Mouse (Mus musculus): ENCODE results near the gene Hdac4. TPM values are rescaled to one million over a fixed set of nuclear protein-coding genes. Genes with fewer than 3 reads are reported as not detected.

The Hdac4 gene
- polyA plus RNA-seq, 1 experiment from 2014 or later = 15.0 TPM

DNA sequence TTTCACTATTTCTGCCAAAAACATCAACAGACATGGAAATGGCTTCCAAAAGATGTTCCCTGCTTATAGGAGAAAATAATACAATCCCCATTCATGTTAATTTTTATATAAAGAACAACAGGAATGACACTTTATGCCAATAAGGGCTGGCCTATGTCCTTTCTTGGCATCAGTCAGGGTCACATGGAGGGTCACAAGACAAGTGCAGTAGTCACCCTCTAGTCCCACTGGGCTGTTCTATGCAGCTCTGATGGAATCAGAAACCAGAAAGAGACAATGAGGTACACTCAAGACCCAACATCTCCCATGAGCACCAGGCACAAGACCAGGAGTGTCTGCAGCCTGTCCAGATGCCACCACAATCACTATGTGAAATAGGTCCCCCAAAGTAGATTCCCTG lies 91.5 kb downstream of the Hdac4 start:
- DNase-seq (ENCODE audit: low spot score) (no peak), ATAC-seq (replicated peaks; ENCODE audit: low FRiP score, low TSS enrichment, low read depth) (no peak)
- H3K9me3 ChIP-seq (ENCODE audit: control insufficient read depth, low read length) = no peaks in the 10 kb centered on the region
- H3K4me3 ChIP-seq (ENCODE audit: low read depth, low read length) = no peak overlapping the region
- no peak overlapping the region for H3K9ac ChIP-seq (ENCODE audit: low read length)
- H3K4me1 ChIP-seq (replicated peaks; ENCODE audit: control insufficient read depth, insufficient read depth, low read length) = 0 out of 2 replicates have a peak, but pooled peaks cover 4% of the 10 kb centered on the region
- no peak overlapping the region for H3K27ac ChIP-seq (ENCODE audit: low read depth)
- H3K36me3 ChIP-seq (ENCODE audit: control insufficient read depth, insufficient read depth, low read length) = no peaks in the 10 kb centered on the region
- H3K27me3 ChIP-seq (replicated peaks; ENCODE audit: control insufficient read depth, insufficient read depth, low read length) = no peaks in the 10 kb centered on the region
- no peak overlapping the region for H3K4me2 ChIP-seq (ENCODE audit: low read length)

DNA sequence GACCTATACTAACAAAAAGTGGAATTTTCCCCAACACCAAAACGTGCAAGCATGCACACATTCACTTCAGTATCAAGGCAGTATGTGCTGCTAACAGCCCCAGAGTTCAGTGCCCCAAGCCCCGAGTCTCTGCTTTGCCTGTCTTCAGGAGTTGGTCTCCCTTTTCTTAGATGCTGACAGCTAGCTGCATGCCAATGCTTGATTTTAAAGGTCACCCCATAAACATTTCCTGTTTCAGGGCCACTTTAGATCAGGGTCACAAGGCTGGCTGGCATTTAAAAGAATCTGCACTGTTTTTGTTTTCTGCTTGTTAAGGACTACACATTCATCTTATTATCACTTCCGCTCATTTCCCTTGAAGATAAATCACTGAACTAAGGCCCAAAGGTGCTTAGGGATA lies 92.1 kb downstream of the Hdac4 start:
- ATAC-seq (replicated peaks; ENCODE audit: low FRiP score, low TSS enrichment, low read depth) = no peak
- WGBS = 63% methylated on average over 3 of the region's 3 CpGs

DNA sequence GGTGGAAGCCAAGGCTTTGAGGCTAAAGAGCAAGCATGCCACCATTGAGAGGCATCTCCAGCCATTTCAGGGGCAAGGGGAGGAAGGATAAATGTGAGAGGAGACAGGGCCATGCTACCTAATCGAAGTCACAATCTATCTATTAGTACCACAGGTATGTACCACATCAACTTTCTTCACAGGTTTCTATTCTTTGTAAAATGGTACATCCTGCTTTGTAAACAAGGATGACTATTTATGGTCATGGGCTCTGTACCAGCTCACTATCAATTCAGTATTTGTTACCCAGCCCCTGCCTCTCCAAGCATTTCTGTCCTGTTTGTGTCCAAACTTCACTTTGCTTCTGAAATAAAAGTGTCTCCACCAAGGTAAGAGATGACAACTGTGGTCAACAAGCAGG lies 92.7 kb downstream of the Hdac4 start:
- Histone ChIP-seq H3K4me3 (ENCODE audit: low read depth, low read length) (no peak overlapping the region), H3K4me1 (replicated peaks; ENCODE audit: control insufficient read depth, insufficient read depth, low read length) (0 out of 2 replicates have a peak, but pooled peaks cover 4% of the 10 kb centered on the region), H3K36me3 (ENCODE audit: control insufficient read depth, insufficient read depth, low read length) (no peaks in the 10 kb centered on the region), H3K9ac (ENCODE audit: low read length) (no peak overlapping the region), H3K9me3 (ENCODE audit: control insufficient read depth, low read length) (no peaks in the 10 kb centered on the region), H3K4me2 (ENCODE audit: low read length) (no peak overlapping the region), H3K27me3 (replicated peaks; ENCODE audit: control insufficient read depth, insufficient read depth, low read length) (no peaks in the 10 kb centered on the region), H3K27ac (ENCODE audit: low read depth) (no peak overlapping the region)
- 90% methylated on average over 1 of the region's 1 CpGs for WGBS
- ATAC-seq (replicated peaks; ENCODE audit: low FRiP score, low TSS enrichment, low read depth) (no peak), DNase-seq (ENCODE audit: low spot score) (no peak)

More for the DNA sequence above, 92.1 kb downstream of the Hdac4 start:
- Histone ChIP-seq H3K27ac (ENCODE audit: low read depth) (no peak overlapping the region), H3K4me1 (replicated peaks; ENCODE audit: control insufficient read depth, insufficient read depth, low read length) (0 out of 2 replicates have a peak, but pooled peaks cover 4% of the 10 kb centered on the region), H3K36me3 (ENCODE audit: control insufficient read depth, insufficient read depth, low read length) (no peaks in the 10 kb centered on the region), H3K9me3 (ENCODE audit: control insufficient read depth, low read length) (no peaks in the 10 kb centered on the region), H3K4me3 (ENCODE audit: low read depth, low read length) (no peak overlapping the region), H3K9ac (ENCODE audit: low read length) (no peak overlapping the region), H3K27me3 (replicated peaks; ENCODE audit: control insufficient read depth, insufficient read depth, low read length) (no peaks in the 10 kb centered on the region), H3K4me2 (ENCODE audit: low read length) (no peak overlapping the region)
- DNase-seq (ENCODE audit: low spot score) = no peak

DNA sequence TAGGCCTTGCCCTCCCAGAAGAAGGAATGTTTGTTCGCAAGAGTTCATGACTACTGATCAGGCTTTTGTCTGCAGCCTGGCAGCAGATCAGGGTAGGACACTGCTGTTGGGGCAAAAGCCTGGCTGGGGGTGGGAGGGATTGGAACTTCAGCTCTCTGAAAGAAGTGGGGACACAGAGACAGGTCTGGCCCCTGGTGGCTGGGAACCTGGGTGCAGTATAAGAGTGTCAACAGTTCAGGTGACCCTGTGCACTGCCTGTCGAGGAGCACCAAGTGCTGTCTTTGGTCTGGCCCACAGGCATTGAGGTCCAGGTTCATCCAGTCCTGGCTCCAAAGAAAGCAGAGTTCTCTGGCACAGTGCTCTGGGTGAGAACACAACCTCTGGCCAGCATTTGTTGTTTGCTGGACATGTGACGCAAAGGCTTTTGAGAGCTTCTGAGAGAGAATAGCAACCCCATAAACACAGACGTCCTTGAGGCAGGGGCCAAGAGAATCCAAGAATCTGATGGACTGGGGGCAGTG lies 95.1 kb downstream of the Hdac4 start:
- no peaks in the 10 kb centered on the region for H3K36me3 ChIP-seq (ENCODE audit: control insufficient read depth, insufficient read depth, low read length)

DNA sequence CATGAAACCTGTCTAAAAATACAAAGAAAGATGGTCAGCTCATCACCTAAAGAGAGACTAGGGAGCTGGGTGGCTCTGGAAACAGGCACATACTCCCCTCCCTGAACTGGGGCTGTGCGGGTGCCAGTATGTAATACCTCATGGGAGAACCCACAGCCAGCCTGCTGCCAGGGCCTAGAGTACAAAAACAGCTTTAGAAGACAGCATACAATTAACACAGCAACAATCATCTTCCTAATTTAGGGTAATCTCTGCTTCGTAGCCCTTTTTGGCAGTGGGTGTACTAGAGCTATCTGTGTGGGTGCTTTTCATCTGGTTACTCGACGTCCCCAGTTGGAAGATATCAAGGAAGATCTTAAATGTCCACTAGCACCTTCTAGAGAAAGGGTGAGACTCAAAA lies 95.5 kb downstream of the Hdac4 start:
- Histone ChIP-seq H3K9me3 (ENCODE audit: control insufficient read depth, low read length) (no peaks in the 10 kb centered on the region), H3K4me2 (ENCODE audit: low read length) (no peak overlapping the region), H3K4me3 (ENCODE audit: low read depth, low read length) (no peak overlapping the region), H3K27me3 (replicated peaks; ENCODE audit: control insufficient read depth, insufficient read depth, low read length) (no peaks in the 10 kb centered on the region), H3K36me3 (ENCODE audit: control insufficient read depth, insufficient read depth, low read length) (no peaks in the 10 kb centered on the region), H3K27ac (ENCODE audit: low read depth) (no peak overlapping the region), H3K4me1 (replicated peaks; ENCODE audit: control insufficient read depth, insufficient read depth, low read length) (0 out of 2 replicates have a peak, but pooled peaks cover 4% of the 10 kb centered on the region), H3K9ac (ENCODE audit: low read length) (no peak overlapping the region)
- ATAC-seq (replicated peaks; ENCODE audit: low FRiP score, low TSS enrichment, low read depth) (no peak), DNase-seq (ENCODE audit: low spot score) (no peak)
- WGBS = 91% methylated on average over 4 of the region's 4 CpGs

More for the DNA sequence above, 95.1 kb downstream of the Hdac4 start:
- no peak overlapping the region for H3K27ac ChIP-seq (ENCODE audit: low read depth)
- H3K9me3 ChIP-seq (ENCODE audit: control insufficient read depth, low read length) = no peaks in the 10 kb centered on the region
- ATAC-seq (replicated peaks; ENCODE audit: low FRiP score, low TSS enrichment, low read depth) (no peak), DNase-seq (ENCODE audit: low spot score) (no peak)
- H3K4me1 ChIP-seq (replicated peaks; ENCODE audit: control insufficient read depth, insufficient read depth, low read length) = 0 out of 2 replicates have a peak, but pooled peaks cover 4% of the 10 kb centered on the region
- H3K9ac ChIP-seq (ENCODE audit: low read length) = no peak overlapping the region
- no peak overlapping the region for H3K4me3 ChIP-seq (ENCODE audit: low read depth, low read length)
- WGBS = 60% methylated on average over 4 of the region's 4 CpGs
- no peaks in the 10 kb centered on the region for H3K27me3 ChIP-seq (replicated peaks; ENCODE audit: control insufficient read depth, insufficient read depth, low read length)
- H3K4me2 ChIP-seq (ENCODE audit: low read length) = no peak overlapping the region

DNA sequence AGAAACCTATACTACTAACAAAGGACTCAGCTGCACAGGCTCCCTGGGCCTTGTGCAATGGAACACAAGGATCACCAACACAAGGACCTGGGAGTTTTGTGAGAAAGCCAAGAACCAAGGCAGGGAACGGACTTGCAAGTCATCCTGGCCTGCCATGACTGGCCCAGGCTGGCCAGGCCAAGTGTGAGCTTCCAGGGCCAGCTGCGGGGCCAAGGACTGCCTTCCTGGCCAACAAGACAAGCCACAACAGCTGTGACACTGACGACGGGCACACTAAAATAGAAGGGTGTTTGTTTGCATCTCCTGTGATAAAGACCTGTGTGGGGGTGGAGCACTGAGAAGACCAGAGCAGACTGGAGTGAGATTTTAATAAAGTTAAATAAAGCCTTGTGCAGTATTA lies 96.0 kb downstream of the Hdac4 start:
- no peak overlapping the region for H3K9ac ChIP-seq (ENCODE audit: low read length)
- H3K27me3 ChIP-seq (replicated peaks; ENCODE audit: control insufficient read depth, insufficient read depth, low read length) = no peaks in the 10 kb centered on the region
- no peaks in the 10 kb centered on the region for H3K9me3 ChIP-seq (ENCODE audit: control insufficient read depth, low read length)
- no peak overlapping the region for H3K4me3 ChIP-seq (ENCODE audit: low read depth, low read length)
- H3K4me2 ChIP-seq (ENCODE audit: low read length) = no peak overlapping the region
- DNase-seq (ENCODE audit: low spot score) (no peak), ATAC-seq (replicated peaks; ENCODE audit: low FRiP score, low TSS enrichment, low read depth) (no peak)
- H3K27ac ChIP-seq (ENCODE audit: low read depth) = no peak overlapping the region
- 0 out of 2 replicates have a peak, but pooled peaks cover 4% of the 10 kb centered on the region for H3K4me1 ChIP-seq (replicated peaks; ENCODE audit: control insufficient read depth, insufficient read depth, low read length)
- no peaks in the 10 kb centered on the region for H3K36me3 ChIP-seq (ENCODE audit: control insufficient read depth, insufficient read depth, low read length)
- 59% methylated on average over 4 of the region's 4 CpGs for WGBS

DNA sequence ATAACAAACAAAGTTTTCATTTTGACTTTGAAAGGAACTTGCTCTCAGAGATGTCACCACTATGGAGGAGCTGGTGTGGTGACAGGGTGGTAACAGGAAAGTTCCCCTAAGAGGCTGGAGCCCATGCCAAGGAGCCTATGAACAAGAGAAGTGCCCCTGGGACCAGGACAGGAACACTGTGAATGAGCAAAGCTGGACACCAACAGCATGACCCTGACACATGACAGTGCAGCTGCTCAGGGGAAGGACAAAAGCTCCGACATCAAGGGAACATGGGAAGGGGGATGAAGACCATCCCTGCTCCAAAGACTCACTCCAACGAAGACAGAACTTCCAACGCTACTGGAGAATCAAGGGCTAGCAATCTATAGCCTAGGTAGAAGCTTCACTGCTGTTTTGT lies 97.0 kb downstream of the Hdac4 start:
- no peak overlapping the region for H3K27ac ChIP-seq (ENCODE audit: low read depth)
- WGBS = 82% methylated on average over 3 of the region's 3 CpGs

DNA sequence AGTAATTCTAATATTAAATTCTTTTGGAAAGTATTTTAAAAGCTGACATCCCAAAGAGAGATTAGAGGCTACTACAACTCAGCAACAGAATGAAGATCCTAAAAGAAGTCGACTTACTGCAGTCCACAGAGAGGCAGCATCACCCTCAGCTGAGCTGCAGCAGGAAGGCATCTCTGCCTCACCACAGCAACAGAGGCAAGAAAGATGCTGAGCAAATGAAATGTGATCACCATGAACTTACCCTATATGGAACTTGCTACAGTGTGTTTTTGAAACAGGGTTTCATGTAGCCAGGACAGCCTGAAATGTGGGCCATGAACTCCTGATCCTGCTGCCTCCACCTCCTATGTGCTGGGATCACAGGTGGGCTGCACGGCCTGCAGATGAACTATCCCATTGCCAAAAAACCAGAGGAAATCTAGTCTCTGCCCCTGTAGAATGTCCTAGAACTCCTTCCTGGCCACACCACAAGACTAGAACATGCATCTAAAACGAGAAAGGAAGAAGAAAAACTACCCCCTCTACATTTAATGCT lies 98.4 kb downstream of the Hdac4 start:
- 83% methylated on average over 3 of the region's 3 CpGs for WGBS
- 0 out of 2 replicates have a peak, but pooled peaks cover 4% of the 10 kb centered on the region for H3K4me1 ChIP-seq (replicated peaks; ENCODE audit: control insufficient read depth, insufficient read depth, low read length)
- no peak overlapping the region for H3K4me3 ChIP-seq (ENCODE audit: low read depth, low read length)
- H3K9ac ChIP-seq (ENCODE audit: low read length) = no peak overlapping the region
- H3K27ac ChIP-seq (ENCODE audit: low read depth) = no peak overlapping the region
- no peaks in the 10 kb centered on the region for H3K36me3 ChIP-seq (ENCODE audit: control insufficient read depth, insufficient read depth, low read length)
- no peak overlapping the region for H3K4me2 ChIP-seq (ENCODE audit: low read length)
- no peaks in the 10 kb centered on the region for H3K27me3 ChIP-seq (replicated peaks; ENCODE audit: control insufficient read depth, insufficient read depth, low read length)
- DNase-seq (ENCODE audit: low spot score) (no peak), ATAC-seq (replicated peaks; ENCODE audit: low FRiP score, low TSS enrichment, low read depth) (no peak)
- no peaks in the 10 kb centered on the region for H3K9me3 ChIP-seq (ENCODE audit: control insufficient read depth, low read length)

More for the DNA sequence above, 97.0 kb downstream of the Hdac4 start:
- no peaks in the 10 kb centered on the region for H3K27me3 ChIP-seq (replicated peaks; ENCODE audit: control insufficient read depth, insufficient read depth, low read length)
- no peak overlapping the region for H3K4me3 ChIP-seq (ENCODE audit: low read depth, low read length)
- H3K36me3 ChIP-seq (ENCODE audit: control insufficient read depth, insufficient read depth, low read length) = no peaks in the 10 kb centered on the region
- ATAC-seq (replicated peaks; ENCODE audit: low FRiP score, low TSS enrichment, low read depth) = no peak
- H3K4me2 ChIP-seq (ENCODE audit: low read length) = no peak overlapping the region
- no peaks in the 10 kb centered on the region for H3K9me3 ChIP-seq (ENCODE audit: control insufficient read depth, low read length)
- no peak overlapping the region for H3K9ac ChIP-seq (ENCODE audit: low read length)
- DNase-seq (ENCODE audit: low spot score) = no peak
- 0 out of 2 replicates have a peak, but pooled peaks cover 4% of the 10 kb centered on the region for H3K4me1 ChIP-seq (replicated peaks; ENCODE audit: control insufficient read depth, insufficient read depth, low read length)

DNA sequence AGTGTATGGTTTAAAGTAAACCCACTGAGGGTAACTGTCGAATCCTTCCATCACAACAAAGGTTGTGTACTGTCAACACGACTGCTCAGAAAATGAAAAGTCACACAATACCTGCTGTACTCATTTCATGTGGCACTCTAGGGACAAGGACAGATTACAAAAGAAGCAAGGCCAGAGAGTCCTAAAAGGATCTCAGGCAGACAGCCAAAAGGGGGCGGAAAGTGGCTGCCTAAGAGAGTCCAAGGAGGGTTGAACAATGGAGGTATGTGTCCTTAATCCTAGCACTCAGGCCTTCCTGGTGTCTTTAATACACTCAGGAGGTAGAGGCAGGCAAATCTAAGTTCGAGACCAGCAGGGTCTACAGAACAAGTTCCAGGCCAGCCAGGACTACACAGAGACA lies 103.2 kb downstream of the Hdac4 start:
- H3K4me3 ChIP-seq (ENCODE audit: low read depth, low read length) = no peak overlapping the region
- WGBS = 94% methylated on average over 4 of the region's 4 CpGs
- no peak overlapping the region for H3K27ac ChIP-seq (ENCODE audit: low read depth)
- H3K4me2 ChIP-seq (ENCODE audit: low read length) = no peak overlapping the region
- no peak overlapping the region for H3K9ac ChIP-seq (ENCODE audit: low read length)
- DNase-seq (ENCODE audit: low spot score) (no peak), ATAC-seq (replicated peaks; ENCODE audit: low FRiP score, low TSS enrichment, low read depth) (no peak)
- no peaks in the 10 kb centered on the region for H3K9me3 ChIP-seq (ENCODE audit: control insufficient read depth, low read length)
- H3K36me3 ChIP-seq (ENCODE audit: control insufficient read depth, insufficient read depth, low read length) = no peaks in the 10 kb centered on the region
- 0 out of 2 replicates have a peak, but pooled peaks cover 2% of the 10 kb centered on the region for H3K4me1 ChIP-seq (replicated peaks; ENCODE audit: control insufficient read depth, insufficient read depth, low read length)
- no peaks in the 10 kb centered on the region for H3K27me3 ChIP-seq (replicated peaks; ENCODE audit: control insufficient read depth, insufficient read depth, low read length)
